Mouse (Mus musculus) adrenal gland, postnatal 4 days (tissue): Measurements from ENCODE around the gene Mical1. TPM values are rescaled to one million over a fixed set of nuclear protein-coding genes. Genes with fewer than 3 reads are reported as not detected.

Experiments
- DNase-seq, 2 experiments: peaks; one replicate each; pipeline ENCODE4 v3.0.0; 2021 to 2022; ENCODE audit warnings: low spot score in 2 of 2, mixed read lengths in 2 of 2
- long read RNA-seq, 2 experiments: library from polyadenylated mRNA; stranded (forward); transcript quantifications; one replicate each; pipeline ENCODE4 v2.0.0; 2021
- total RNA-seq, 2 experiments: library from RNA; stranded (reverse); gene quantifications; 2 replicates each; pipeline ENCODE4 v1.2.3; 2021

The Mical1 gene
- 10 to 100 TPM; 28.5 to 29.6 TPM for total RNA-seq
- long read RNA-seq, experiment 1, partial matches to known transcripts: 3 of 11 reads
- long read RNA-seq, experiment 1, other reads (novel, unspliced or antisense): 5 of 11 reads
- long read RNA-seq, experiment 2, transcript Mical1-201 (24 exons, 3,563 nt): major isoform, 10 of 28 reads
- long read RNA-seq, experiment 2, partial matches to known transcripts: 7 of 28 reads
- long read RNA-seq, experiment 2, other reads (novel, unspliced or antisense): 11 of 28 reads

DNA sequence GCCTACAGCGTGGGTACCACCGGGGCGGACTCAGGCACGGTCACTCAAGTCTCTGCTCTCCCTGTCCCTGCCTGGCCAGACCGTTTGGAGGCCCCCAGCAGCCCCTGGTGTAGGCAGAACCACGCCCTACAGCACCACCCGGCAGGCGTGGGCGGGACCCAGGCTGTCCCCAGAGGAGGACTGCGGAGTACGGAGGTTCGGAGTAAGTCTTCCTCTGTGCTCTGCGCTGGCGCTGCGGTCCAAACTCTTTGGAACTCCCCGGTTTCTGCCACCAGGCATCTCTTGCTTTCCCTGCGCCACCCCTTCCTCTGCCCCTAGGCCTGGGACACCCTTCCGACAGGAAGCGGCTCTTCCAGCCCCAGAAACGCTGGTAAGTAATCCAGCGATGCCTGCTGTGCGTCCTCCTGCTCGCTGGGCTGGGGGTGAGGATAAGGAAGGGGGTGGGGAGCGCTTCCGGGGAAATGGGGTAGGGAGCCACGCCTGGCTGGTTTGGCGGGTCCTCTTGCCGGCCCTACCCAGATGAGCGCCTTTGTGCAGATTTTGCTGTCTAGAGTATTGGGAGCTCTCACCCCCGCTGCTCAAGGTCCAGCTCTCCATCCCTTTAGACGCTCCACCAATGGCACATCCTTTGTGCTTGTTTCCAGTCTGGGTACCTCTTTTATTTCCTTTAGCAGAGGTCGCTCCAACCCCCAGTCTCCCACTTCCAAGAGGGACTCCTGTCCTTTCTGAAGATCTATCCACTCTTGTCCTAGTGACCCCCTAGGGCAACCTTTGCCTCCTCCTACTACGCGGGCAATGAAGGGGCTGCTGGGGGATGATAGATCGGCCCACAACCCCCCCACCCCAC is at the start of gene Mical1:
Gene Mical1, plus strand, starts transcription at position 144 of the 847 bp plus-strand sequence.
- no peak for DNase-seq

DNA sequence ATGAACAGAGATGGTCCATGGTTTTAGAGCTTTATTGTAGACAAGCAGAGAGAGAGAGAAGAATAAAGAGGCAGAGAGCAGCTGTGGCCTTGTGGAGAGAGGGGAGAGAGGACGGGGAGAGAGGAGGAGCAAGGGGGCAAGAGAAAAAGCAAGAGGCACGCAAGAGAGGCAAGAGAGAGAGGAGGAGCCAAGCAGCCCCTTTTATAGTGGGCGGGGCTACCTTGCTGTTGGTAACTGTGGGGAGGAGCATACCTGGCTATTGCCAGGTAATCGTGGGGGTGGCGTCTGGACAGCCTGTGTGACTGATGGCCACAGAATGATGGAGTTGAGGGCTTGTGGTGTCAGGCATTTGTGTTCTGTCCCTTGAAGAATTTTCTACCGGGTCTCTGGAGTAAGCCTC is 49.7 kb upstream of the Mical1 start:
- no peak for DNase-seq

DNA sequence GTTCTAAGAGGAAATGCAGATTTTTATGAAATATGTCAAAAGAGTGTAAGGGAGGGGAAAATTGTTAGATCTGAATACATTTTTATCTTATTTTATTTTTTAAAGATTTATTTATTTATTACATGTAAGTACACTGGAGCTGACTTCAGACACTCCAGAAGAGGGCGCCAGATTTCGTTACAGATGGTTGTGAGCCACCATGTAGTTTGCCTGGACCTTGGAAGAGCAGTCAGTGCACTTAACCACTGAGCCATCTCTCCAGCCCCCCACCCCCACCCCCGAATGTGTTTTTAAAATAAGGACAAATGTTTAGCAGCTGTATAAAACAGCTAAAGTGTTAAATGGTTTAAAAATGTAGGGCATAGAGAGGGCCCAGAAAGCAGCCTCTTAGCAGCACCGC is 41.5 kb upstream of the Mical1 start:
- no peak for DNase-seq

DNA sequence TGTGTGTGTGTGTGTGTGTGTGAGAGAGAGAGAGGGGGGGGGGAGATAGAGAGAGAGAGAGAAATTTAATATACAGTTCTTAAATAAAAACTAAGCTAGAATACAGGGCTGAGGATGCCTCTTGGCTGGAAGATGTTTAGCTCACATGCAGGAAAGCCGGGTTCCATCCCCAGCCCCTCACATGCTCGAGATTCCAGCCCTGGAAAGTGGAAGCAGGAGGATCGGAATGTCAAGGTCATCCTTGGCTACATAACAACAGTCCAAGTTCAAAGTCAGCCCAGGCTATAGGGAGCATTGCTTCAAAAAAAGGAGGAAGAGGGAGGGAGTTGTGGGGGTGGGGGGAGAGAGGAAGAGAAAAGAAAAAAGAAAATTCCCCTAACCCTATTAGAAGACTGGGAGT is 41.0 kb upstream of the Mical1 start:
- DNase-seq: no peak

DNA sequence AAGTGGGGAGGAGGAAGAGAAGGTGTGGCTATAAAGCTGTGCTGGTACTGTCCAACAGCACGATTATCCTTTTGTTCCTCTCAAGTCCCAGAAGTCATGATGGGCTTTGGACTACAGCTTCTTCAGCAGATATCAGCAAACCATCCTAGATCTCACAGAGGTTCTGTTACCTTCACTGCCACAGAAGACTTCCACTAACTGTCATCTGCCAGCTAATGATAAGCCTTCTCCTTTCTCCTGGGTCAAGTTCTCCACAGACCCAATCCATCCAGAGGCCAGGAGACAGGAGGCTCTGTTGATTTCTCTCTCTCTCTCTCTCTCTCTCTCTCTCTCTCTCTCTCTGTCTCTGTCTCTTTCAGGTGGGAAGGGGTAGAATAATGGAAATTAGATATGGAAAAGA is 27.9 kb upstream of the Mical1 start:
- no peak for DNase-seq

DNA sequence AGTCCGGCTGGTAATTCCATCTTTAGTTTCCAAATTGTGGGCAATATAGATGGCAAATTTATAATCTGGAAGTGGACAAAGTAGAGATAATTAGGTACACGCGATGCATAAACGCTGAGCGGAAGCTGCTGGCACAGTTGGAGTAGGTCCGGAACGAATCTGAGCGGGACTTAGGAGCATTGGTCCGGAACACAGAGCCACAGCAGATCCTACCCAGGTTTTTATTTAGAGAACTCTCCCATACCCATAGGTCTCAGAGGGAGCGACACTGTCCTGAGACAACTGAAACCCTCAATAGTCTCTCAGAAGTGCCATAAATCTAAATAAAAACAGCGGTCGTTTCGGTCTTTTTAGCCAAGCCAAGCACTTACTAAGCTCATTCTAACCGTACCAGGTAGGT is 26.4 kb upstream of the Mical1 start:
- DNase-seq: no peak

DNA sequence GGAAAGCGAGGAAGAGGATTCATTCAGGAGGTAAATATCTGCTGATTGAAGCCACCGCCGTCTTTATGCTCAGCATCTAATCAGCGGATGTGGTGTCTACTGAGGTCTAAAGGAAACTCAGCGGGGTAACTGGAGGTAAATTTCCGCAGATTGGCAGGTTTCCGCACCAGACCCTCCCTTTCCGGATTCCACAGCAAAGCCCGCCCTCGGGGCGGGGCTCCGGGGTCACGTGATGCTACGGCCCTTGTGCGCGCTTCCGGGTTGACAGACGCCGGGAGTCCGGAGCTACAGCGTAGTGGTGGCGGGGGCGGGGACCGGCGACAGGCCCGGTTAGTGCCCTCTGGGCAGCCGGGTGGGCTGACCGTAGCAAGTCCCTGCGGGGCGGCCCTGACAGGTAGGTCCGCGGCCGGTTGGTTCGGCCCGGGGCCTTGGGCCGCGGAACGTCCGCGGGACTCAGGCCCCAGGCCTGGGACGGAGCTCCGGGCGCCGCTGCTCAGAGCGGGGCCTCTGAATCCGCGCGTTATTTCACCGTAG is 25.9 kb upstream of the Mical1 start, which contains the start of gene Zbtb24:
Gene Zbtb24, plus strand, starts transcription at position 247 of the 534 bp plus-strand sequence.
- peak; percentile 86 to 87 for DNase-seq

DNA sequence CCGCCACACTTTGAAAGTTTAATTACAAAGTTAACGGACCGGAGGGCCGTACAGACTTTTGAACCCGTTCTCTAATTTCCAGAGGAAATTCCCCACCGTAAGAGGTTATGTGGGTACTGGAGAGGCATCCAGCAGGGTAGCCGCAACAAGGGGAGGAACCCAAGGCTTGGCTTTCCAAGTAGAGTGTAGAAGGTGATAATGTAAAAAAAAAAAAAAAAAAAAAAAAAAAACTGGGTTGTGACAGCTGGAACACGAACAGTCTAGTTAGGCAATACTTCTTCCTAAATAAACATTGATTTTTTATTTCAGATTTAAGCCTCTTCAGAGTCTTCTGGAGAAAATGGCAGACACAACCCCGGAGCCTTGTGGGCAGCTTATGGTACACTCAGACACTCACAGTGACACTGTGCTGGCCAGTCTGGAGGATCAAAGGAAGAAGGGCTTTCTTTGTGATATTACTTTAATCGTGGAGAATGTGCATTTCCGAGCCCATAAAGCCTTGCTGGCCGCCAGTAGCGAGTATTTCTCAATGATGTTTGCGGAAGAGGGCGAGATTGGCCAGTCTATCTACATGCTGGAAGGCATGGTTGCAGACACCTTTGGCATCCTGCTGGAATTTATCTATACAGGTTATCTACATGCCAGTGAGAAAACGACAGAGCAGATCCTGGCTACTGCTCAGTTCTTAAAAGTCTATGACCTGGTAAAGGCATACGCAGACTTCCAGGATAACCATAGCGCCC is 25.2 kb upstream of the Mical1 start:
- DNase-seq: no peak

DNA sequence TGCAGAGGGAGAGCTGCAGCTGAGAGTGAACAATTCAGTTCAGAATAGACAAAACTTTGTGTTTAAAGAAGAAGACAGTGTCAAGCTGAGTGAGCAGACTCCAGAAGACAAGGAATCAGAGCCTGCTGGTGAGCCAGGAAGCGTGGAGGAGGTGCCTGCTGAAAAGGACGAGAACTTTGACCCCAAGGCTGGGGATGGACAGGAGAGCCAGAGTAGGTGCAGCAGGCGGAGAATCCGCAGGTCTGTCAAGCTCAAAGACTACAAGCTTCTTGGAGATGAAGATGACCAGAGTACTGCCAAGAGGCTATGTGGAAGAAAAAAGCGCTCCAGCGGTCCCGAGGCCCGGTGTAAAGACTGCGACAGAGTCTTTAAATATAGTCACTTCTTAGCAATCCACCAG is 24.5 kb upstream of the Mical1 start:
- no peak for DNase-seq

DNA sequence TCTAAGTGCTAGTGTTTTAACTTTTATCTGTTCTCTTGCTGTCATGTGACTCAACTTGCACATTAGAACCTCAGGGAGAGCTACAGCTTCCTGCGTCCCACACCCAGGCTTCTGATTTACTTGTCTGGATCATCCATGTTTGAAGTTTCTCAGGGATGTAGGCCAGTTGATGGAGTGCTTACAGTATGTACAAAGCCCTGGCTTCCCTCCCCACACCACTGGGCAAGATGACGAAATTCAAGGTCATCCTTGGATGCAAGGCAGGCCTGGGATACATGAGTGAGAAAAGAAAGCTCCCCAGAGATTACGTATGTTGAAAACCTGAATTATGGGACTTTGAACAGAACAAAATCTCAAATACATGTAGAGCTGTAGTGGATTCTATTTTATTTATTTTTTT is 23.3 kb upstream of the Mical1 start:
- no peak for DNase-seq

DNA sequence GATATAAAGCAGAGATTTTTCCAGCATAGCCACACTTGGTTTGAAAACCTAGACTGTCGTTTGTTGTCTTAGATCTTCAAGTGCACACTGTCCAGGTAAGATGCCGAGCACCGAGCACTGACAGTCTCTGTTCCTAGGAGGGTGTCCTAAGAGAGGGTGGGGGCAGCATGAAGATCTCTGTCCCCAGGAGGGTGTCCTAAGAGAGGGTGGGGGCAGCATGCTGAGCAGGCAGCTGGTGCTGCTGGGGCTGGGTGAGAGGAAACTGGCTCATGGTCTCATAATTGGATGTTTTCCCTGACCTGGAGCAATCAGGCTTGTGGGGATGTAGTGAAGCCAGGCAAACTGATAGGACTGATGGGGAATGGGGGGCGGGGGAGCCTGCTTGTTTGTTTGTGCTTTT is 16.1 kb upstream of the Mical1 start:
- DNase-seq: no peak

DNA sequence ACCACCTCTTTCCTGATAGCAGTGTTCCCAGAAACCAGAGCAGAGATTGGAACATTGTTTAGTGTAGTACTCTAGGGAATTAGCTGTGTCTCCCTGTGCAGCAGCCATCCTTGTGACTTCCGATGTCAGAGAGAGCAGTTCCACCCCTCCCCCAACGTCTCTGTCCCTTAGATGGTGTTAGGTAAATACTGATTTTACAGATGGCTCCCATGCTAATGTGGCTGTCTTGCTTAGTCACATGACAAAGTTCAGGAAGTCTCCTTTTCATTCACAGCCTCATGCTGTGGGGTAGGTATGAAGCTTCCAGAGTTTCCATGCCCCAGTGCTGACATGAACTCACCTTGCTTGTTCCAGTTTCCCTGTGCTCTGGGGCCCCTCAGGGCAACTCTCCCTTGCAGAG is 15.6 kb upstream of the Mical1 start:
- no peak for DNase-seq

DNA sequence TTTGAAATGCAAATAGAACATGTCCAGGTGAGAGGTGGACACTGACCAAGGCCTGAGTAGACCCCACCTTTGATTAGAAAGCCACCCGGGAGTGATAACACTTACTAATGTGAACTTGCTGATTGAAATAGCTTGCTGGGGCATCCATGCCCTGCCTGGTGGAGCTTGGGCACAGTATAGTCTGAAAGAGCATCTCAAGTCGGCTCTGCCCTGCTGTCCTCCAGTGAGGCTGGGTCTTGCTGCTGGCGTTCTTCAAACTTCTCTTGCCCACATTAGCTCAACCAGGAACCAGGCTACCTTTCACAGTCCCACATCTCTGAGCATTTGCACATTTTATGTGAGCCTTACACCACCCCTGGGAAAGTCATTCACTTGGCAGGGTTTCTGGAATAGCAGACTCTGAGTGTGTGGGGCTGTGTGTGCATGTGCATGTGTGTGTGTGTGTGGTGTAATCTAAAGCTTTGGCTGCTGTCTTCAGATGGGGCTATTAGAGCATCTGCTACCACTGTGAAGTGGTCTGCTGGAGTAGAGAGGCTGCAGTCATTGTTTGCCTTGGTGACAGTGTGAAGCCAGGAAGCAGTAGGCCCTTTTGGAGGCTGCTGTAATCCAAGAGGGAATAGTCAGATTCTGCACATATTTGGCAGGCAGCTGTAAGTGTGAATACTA is 14.9 kb upstream of the Mical1 start:
- no peak for DNase-seq

DNA sequence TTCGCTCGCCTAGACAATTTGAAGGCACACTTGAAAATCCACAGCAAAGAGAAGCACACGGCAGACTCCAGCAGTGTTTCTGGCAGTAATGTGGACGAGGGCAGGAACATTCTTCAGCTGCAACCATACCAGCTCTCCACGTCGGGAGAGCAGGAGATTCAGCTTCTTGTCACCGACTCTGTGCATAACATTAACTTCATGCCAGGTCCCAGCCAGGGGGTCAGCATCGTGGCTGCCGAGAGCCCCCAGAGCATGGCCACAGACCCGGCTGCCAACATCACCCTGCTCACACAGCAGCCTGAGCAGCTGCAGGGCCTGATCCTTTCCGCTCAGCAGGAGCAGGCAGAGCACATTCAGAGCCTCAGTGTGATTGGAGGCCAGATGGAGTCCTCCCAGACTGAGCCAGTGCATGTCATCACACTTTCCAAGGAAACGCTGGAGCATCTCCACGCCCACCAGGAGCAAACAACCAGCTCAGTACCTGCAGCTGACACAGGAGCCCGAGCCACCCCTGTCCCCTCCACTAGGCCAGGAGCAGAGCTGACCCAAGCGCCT is 11.6 kb upstream of the Mical1 start:
- no peak for DNase-seq

DNA sequence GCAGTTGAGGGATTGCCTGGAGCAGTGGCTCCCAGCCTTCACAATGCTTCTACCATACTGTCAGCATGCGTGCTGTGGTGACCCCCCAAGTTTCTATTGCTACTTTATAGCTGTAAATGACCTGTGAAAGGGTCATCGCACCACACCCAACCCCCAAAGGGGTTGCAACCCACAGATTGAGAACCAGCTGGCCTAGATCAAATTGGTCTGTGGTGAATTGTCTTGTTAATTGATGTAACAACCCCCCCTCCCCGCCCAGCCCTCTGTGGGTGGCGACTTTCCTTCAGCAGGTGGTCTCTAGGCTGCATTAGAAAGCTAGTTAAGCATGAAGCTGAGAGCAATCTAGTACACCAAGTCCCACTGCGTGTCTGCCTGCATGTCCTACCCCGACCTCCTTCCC is 8.8 kb upstream of the Mical1 start:
- no peak for DNase-seq

DNA sequence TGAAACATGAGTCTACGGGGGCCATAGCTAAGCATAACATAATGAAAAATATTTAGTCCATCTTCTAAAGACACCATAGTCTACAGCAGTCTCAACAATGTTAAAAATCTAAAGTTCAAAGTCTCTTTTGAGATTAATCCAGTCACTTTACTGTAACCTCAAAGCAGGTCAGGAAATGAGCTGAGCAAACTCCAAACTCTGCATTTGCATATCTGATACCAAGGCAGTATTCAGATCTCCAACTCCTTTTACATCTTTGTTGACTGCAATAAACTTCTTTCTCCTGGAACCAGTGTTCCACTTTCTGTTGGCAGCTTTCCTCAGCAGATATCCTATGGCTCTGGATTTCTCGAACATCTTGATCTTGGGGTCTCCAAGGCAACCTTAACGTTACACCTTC is 5.4 kb upstream of the Mical1 start:
- no peak for DNase-seq

DNA sequence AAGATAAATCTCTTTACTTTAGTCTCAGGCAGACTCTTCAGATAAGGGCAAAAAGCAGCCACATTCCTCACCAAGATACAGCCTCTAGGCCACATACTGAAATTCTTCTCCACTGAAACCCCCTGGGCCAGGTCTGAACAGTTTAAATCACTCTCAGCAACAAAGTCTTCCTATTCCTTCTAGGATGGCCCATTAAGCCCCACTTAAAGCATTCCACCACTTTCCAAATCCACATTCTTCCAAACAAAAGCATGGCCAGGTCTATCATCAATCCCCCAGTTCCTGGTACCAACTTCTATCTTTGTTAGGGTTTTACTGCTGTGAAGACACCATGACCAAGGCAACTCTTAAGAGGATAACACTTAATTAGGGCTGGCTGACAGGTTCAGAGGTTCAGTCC is 3.6 kb upstream of the Mical1 start:
- no peak for DNase-seq

DNA sequence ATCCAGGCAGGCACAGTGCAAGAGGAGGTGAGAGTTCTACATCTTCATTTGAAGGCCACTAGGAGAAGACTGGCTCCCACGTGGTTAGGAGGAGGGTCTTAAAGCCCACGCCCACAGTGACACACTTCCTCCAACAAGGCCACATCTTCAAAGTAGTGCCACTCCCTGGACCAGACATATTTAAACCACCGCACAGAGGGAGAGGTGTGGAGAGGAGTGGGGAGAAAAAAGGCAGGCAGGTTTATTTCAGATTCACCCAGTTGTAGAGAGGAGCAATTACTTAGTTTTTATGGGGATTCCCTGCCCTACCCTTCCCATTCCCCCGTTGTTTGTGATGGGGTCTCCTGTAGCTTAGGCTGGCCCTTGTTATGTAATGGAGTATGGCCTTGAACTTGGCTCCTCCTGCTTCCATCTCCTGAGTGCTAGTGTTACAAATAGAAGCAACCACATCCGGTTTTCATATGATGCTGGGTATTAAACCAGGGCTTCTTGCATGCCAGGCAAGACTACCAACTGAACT is 3.1 kb upstream of the Mical1 start:
- no peak for DNase-seq

DNA sequence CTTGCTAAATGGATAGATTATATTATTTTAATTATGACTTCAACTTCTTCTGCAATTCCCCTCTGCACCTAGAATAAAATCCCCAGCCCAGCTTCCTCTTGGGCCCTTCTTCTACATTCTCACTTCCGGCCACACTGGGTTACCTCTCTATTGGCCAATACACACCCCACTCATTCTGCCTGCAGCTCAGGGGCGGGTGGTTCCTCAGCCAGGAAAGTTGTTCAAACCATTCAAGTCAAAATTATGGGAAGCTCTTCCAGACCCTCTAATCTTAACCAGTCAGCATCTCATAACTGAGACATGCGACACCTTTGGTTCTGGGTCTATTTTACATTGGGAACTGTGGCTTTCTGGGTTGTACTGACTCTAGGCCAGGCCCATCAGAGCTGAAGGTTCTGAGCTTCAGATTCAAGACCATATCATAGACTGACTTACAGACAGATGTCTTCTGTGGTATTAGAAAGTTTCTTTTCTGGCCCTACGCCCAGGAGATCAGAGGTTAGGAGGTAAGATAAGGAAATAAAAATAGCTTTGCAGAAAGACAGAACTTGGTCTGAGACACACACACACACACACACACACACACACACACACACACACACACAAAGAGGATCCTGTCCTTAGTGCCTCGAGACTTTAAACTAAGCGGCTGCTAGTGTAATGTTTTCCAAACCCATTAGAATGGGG is 2.2 kb upstream of the Mical1 start:
- DNase-seq: no peak

DNA sequence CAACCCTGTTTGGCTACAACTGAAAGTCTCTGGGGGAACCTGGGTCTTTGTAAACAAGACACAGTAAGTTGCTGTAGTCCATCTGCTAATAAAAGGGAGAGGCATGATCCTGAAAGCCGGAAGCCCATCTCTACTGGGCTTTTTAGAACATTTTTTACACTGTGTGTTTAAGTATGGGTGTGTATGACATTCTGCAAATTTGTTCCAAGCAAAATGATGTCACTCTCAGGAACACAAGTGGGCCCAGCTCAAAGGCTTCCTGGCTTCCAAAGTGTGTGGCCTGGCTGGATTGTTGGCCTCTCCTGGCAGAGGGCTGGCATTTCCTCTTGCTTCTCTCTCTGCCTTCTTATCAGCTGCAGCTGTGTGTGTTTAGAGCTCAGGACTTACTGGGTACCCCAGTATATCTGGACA is 1.1 kb upstream of the Mical1 start:
- DNase-seq: no peak
